Comparison of ENCODE assay signal across 9 mouse cellular contexts in the genomic region with DNA sequence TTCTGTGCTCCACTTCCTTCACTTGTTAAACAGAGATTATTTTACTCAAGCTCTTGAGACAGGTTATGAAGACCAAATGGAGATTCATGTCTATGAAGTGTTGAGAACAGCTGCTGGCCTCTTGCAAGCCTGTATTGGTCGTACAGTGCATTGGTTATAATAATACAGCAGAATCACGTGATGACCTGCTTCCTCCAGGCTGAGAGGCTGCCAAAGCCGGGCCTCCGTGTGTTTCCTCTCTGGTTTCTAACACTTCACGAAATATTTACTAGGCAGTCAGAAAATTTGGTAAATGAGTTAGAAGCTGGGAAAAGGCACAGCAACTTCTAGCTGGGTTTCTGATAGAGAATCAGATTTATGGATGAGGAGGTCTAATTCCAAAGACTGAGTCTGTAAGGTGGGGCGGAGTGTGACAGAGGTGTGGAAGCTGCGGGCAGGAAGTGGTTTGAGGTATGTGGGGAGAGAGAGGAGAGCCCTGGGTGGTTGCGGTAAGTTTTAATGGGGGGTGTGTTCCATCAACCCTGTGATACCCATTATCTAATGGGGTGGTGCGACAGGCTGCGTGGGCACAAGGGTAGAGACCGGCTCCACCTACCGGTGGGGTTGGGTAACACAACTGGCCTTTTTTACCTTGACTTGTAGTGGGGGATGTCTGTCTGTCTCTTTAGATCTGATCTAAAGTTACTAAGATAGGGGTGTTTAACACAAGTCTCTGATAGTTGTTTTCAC.
A peak's percentile ranks its signal among the peaks of the same experiment; 100 is the strongest.
DNase-seq lines count a peak whose midpoint lies in the region; ATAC-seq lines count a peak whose summit lies in the region.
"Had no signal": no experiment of that assay in that cellular context is flagged by ENCODE, and none has a peak within 500 bp of the region (broad histone marks: within the 10 kb centered on the region; RNA-seq: fewer than 3 reads in every experiment).

No protein-coding gene starts in this region.

- peak; percentile 34 for DNase-seq in layer of hippocampus, adult 11-12 months (ENCODE audit: low spot score)
- DNase-seq in layer of hippocampus, adult 9-10 months (ENCODE audit: low spot score): no peak
- peak; percentile 41 to 65 for DNase-seq in adrenal gland, adult 18-20 months (ENCODE audit: low spot score in 2 of 2)
- peak; percentile 41 for DNase-seq in kidney, postnatal 10 days
- DNase-seq in skeletal muscle tissue, adult 2 months (ENCODE audit: low read depth, low spot score): peak; percentile 46
- no peak for DNase-seq in ovary, postnatal 10 days (ENCODE audit: low spot score)
- no peak for DNase-seq in hindbrain, embryonic 11.5 days (ENCODE audit: low spot score)
- DNase-seq in cerebellum, postnatal 10 days: no peak

- H3K4me3 ChIP-seq in hindbrain, embryonic 11.5 days (ENCODE audit: low read depth, low read length): no peak overlapping the region
- H3K4me3 ChIP-seq: hindbrain, embryonic 15.5 days had no signal

- 83% methylated on average over 12 of the region's 12 CpGs for WGBS in hindbrain, embryonic 11.5 days

- ATAC-seq in hindbrain, embryonic 11.5 days (ENCODE audit: low FRiP score): no peak

- no peaks in the 10 kb centered on the region for H3K4me1 ChIP-seq in hindbrain, embryonic 11.5 days (replicated peaks; ENCODE audit: control insufficient read depth, insufficient read depth, low read length)
- H3K4me1 ChIP-seq: hindbrain, embryonic 15.5 days had no signal

- H3K36me3 ChIP-seq in hindbrain, embryonic 11.5 days (ENCODE audit: control insufficient read depth, insufficient read depth, low read length): no peaks in the 10 kb centered on the region
- H3K36me3 ChIP-seq: hindbrain, embryonic 15.5 days had no signal

- no peaks in the 10 kb centered on the region for H3K9me3 ChIP-seq in hindbrain, embryonic 11.5 days (ENCODE audit: control insufficient read depth, low read length)
- H3K9me3 ChIP-seq: hindbrain, embryonic 15.5 days had no signal

- H3K27ac ChIP-seq in hindbrain, embryonic 11.5 days (ENCODE audit: low read depth, low read length): no peak overlapping the region
- H3K27ac ChIP-seq: hindbrain, embryonic 15.5 days had no signal

- no peaks in the 10 kb centered on the region for H3K27me3 ChIP-seq in hindbrain, embryonic 11.5 days (ENCODE audit: control insufficient read depth, insufficient read depth, low read length)
- H3K27me3 ChIP-seq: hindbrain, embryonic 15.5 days had no signal

- H3K9ac ChIP-seq in hindbrain, embryonic 11.5 days (ENCODE audit: low read depth, low read length): no peak overlapping the region
- H3K9ac ChIP-seq: hindbrain, embryonic 15.5 days had no signal

- no peak overlapping the region for H3K4me2 ChIP-seq in hindbrain, embryonic 11.5 days (replicated peaks; ENCODE audit: low read depth, low read length)
- H3K4me2 ChIP-seq: hindbrain, embryonic 15.5 days had no signal

Comparison
In these comparisons a context has a peak if more than half of its experiments do, and no peak if none do; other contexts are left out.
1. DNase-seq: peak in layer of hippocampus, adult 11-12 months (single experiment), adrenal gland, adult 18-20 months (2 of 2), kidney, postnatal 10 days (single experiment) and skeletal muscle tissue, adult 2 months (single experiment); none in layer of hippocampus, adult 9-10 months (single experiment), ovary, postnatal 10 days (single experiment), hindbrain, embryonic 11.5 days (single experiment) and cerebellum, postnatal 10 days (0 of 2).